Mouse (Mus musculus) T-cell, adult 2 months (primary cell): ENCODE measurements around the gene Pi4ka.
A peak's percentile ranks its signal among the peaks of the same experiment; 100 is the strongest.

Experiments
- DNase-seq: peaks from one replicate; pipeline ENCODE4 v3.0.0; 2022; ENCODE audit warnings: low spot score

The Pi4ka gene

DNA sequence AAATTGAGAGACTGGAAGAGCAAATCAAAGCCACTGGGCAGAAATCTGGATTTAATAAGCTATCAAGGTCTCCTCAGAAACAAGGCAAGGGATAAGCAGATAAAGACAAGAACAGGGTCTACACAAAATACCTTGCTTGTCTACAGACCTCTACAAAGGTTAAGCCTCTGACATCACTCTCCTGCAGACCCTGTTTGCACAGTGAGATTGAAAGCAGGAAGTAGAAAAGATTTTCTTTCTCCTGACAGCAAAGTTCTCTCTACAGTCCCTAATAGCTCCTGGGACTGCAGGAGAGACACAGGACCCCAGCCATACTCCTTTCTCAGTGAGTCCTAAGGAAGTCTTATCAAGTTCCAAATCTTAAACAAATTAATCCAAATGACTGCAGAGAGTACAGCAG, 71.5 kb downstream of the Pi4ka start:
- no peak for DNase-seq

- no peak for DNase-seq
Measured at GRCm38 (mm10) chr16:17331855-17332254, 74.3 kb downstream of the Pi4ka start.

- no peak for DNase-seq
Measured at GRCm38 (mm10) chr16:17331116-17331515, 75.0 kb downstream of the Pi4ka start, which contains the start of gene Serpind1. Serpind1 (plus strand) TSS chr16:17331371.

- no peak for DNase-seq
Measured at GRCm38 (mm10) chr16:17329848-17330570, 76.1 kb downstream of the Pi4ka start.

DNA sequence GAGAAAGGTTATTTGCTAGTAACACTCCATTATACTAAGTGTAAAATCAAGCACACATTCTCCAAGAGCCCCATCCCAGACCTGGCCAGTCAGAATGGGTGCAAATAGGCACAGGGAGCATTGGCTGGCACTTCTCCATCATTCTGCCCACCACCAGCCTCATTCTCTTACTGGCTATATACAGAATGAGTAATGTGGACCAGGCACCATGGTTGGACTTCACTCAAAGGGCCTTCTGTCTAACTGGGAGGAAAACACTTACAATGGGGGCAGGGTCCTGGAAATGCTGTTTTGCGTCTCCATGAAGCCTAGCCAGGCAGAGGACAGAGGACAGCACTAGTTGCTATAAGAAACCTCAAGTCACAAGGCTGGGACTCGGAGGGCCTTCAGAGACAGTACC, 80.0 kb downstream of the Pi4ka start:
- DNase-seq, result no peak

- no peak for DNase-seq
Measured at GRCm38 (mm10) chr16:17324745-17325144, 81.4 kb downstream of the Pi4ka start.

DNA sequence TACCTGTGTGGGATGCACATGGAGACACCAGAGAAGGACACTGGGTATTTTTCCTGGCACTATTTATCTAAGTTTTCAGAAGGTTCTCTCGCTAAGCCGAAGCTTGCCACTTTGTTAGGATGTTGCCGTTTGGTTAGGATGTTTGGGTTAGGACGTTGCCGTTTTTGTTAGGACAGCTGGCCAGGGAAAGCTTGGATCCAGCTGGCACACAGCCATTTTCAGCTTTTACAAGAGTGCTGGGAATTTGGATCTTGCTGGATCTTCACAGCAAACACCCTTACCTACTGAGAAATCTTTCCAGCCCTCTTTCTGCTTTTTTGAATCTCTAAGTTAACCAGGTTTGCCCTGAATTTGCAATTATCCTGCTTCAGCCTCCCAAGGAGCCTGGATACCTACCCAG, 84.6 kb downstream of the Pi4ka start:
- no peak for DNase-seq

DNA sequence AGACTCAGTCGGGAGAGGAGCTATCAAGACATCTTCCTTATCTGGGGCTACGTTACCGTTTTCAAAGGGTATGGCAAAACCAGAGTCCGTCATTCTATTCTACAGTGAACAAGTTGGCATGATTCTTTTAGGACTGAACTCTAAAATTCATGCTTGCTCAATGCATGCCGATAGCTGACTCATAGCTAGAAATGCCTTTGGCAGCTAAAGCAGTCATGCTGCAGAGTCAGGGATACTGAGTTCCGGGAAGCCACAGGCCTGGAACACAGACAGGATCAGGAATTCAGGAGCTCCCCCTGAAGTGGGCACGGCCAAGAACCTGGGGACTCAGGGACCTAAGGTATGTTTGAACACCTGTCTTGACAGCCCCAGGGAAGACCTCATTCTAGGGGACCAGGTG, 89.6 kb downstream of the Pi4ka start:
- DNase-seq, result no peak

DNA sequence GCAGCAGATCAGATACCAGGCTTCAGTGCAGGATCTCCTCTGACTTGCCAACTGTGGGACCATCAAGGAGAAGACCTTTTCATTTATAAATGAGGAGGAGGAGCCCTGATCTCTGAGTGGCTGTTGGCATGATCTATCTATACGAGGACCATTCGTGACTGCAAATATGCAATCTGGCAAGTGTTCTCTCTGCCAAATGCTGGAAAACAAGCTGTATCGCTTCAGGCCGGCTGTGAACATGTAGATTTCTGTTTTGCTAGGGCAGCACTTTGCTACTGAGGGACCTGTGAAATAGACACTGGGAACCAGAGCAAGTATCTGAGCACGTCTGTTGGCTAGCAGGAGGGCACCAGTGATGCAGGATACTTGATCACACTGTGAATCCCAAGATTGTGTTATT, 93.6 kb downstream of the Pi4ka start:
- DNase-seq, result no peak

GRCm38 (mm10) chr16:17309036-17309435, 97.1 kb downstream of the Pi4ka start:
- DNase-seq, result no peak

- no peak for DNase-seq
Measured at GRCm38 (mm10) chr16:17307461-17307860, 98.7 kb downstream of the Pi4ka start.

DNA sequence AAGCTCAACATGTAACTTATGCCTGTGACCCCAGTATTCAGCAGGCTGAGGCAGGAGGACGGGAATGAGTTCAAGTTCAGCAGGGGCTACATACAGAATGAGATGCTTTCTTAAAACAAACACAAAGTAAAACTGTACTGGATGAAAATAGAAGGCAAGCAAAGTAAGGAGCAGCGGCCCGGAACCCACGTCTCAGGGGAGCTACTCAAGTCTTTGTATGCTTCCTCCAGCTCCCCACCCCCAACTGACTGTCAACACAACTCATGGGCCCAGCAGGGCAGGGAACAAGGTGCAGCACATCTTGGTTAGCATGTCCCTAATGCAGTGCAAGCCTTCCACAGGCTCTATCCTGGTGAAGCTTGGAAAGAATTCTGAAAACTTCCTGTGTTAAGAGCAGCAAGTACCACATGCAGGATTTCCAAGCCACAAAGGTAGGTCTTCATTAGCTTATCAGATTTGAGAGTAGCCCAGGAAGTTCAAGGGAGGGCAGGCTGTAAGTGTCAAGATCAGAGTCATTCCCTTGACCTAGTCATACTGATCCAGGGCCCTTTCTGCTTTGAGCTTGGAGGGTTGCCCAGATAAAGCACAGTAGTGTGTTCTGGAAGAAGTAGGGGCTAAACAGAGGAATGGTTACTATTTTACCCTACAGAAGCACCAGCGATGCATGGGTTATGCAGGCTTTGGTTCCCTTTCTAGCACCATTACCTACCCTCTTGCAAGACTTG, 102.4 kb downstream of the Pi4ka start:
- no peak for DNase-seq

- no peak for DNase-seq
Measured at GRCm38 (mm10) chr16:17300818-17301217, 105.3 kb downstream of the Pi4ka start.

- DNase-seq, result peak; percentile 75
Measured at GRCm38 (mm10) chr16:17292751-17293150, 113.4 kb downstream of the Pi4ka start.

- no peak for DNase-seq
Measured at GRCm38 (mm10) chr16:17291016-17291415, 115.1 kb downstream of the Pi4ka start.

GRCm38 (mm10) chr16:17287103-17287502, 119.0 kb downstream of the Pi4ka start:
- DNase-seq, result no peak

- DNase-seq, result no peak
Measured at GRCm38 (mm10) chr16:17283151-17283550, 123.0 kb downstream of the Pi4ka start.

- no peak for DNase-seq
Measured at GRCm38 (mm10) chr16:17280471-17280870, 125.6 kb downstream of the Pi4ka start.

- peak; percentile 78 for DNase-seq
Measured at GRCm38 (mm10) chr16:17277342-17278211, 128.5 kb downstream of the Pi4ka start.

GRCm38 (mm10) chr16:17276164-17277151, 129.7 kb downstream of the Pi4ka start:
- DNase-seq, result peak; percentile 94

DNA sequence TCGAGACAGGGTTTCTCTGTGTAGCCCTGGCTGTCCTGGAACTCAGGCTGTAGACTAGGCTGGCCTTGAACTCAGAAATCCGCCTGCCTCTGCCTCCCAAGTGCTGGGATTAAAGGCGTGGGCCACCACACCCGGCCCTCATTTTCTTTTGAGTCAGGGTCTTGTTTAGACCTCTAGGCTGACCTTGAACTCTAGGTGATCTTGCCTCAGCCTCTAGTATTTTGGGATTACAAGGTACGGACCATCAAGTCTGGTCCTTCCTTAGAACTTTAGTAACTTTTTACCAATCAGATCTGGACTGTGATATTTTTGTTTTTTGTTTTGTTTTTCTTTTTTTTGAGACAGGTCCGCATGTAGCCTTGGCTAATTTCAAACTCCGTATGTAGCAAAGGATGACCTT, 130.4 kb downstream of the Pi4ka start, which contains the start of gene Tmem191c:
Tmem191c (plus strand) TSS at position 357 of the 400 bp plus-strand sequence.
- no peak for DNase-seq
